In genomic region chr16:90298426-90299300, GRCm38 (mm10) we compare ENCODE assay signal across 11 mouse cellular contexts. TPM values are rescaled to one million over a fixed set of nuclear protein-coding genes. Genes with fewer than 3 reads are reported as not detected.
DNase-seq lines count a peak whose midpoint lies in the region; ATAC-seq and TF ChIP-seq lines count a peak whose summit lies in the region.
"Had no signal": no experiment of that assay in that cellular context is flagged by ENCODE, and none has a peak within 500 bp of the region (broad histone marks: within the 10 kb centered on the region; RNA-seq: fewer than 3 reads in every experiment).

No protein-coding gene starts in this region.

- DNase-seq in embryonic facial prominence, embryonic 11.5 days (ENCODE audit: low spot score) = peak; percentile 22
- DNase-seq in embryonic facial prominence, embryonic 10.5 days (ENCODE audit: low spot score) = no peak
- no peak for DNase-seq in lung, embryonic 14.5 days
- DNase-seq in lung, postnatal 25 days (ENCODE audit: low spot score) = no peak
- DNase-seq in hindbrain, embryonic 14.5 days (ENCODE audit: low spot score) = no peak
- no peak for DNase-seq in urinary bladder, adult 18-20 months (ENCODE audit: low spot score in 2 of 2)
- DNase-seq in yolk sac, embryonic 10.5 days (ENCODE audit: low spot score) = no peak
- DNase-seq: cerebellum, adult 11-12 months; kidney, postnatal 25 days; liver had no signal

- ATAC-seq in embryonic facial prominence, embryonic 11.5 days (replicated peaks; ENCODE audit: insufficient number of reproducible peaks, low FRiP score, low TSS enrichment, low read depth) = no peak
- ATAC-seq in lung, embryonic 14.5 days (ENCODE audit: insufficient read depth) = no peak
- ATAC-seq in hindbrain, embryonic 14.5 days (ENCODE audit: low FRiP score) = peak; percentile 24; the same call in 1 of the 2 replicates
- peak; percentile 66 for ATAC-seq in neural tube, embryonic 13.5 days (ENCODE audit: low read depth)

- H3K27ac ChIP-seq in embryonic facial prominence, embryonic 11.5 days (replicated peaks; ENCODE audit: low read depth, low read length) = no peak overlapping the region
- H3K27ac ChIP-seq in embryonic facial prominence, embryonic 10.5 days (replicated peaks) = no peak overlapping the region
- no peak overlapping the region for H3K27ac ChIP-seq in lung, embryonic 14.5 days (ENCODE audit: low read depth)
- H3K27ac ChIP-seq in hindbrain, embryonic 14.5 days = no peak overlapping the region; the same call in 1 of the 2 replicates
- no peak overlapping the region; the same call in 1 of the 2 replicates for H3K27ac ChIP-seq in neural tube, embryonic 13.5 days (replicated peaks)

- H3K4me2 ChIP-seq in embryonic facial prominence, embryonic 11.5 days (ENCODE audit: low read depth, low read length) = no peak overlapping the region
- H3K4me2 ChIP-seq in lung, embryonic 14.5 days = peak overlapping the region; percentile 31
- peak overlapping the region; percentile 39 for H3K4me2 ChIP-seq in hindbrain, embryonic 14.5 days (replicated peaks)
- peak overlapping the region; percentile 36 for H3K4me2 ChIP-seq in neural tube, embryonic 13.5 days

- no peak overlapping the region for H3K9ac ChIP-seq in embryonic facial prominence, embryonic 11.5 days (replicated peaks; ENCODE audit: low read length)
- H3K9ac ChIP-seq in lung, embryonic 14.5 days = no peak overlapping the region
- H3K9ac ChIP-seq in hindbrain, embryonic 14.5 days = no peak overlapping the region
- H3K9ac ChIP-seq in neural tube, embryonic 13.5 days = no peak overlapping the region

- H3K27me3 ChIP-seq in embryonic facial prominence, embryonic 11.5 days (ENCODE audit: control insufficient read depth, insufficient read depth, low read length) = no peaks in the 10 kb centered on the region
- peaks cover 15% of the 10 kb centered on the region for H3K27me3 ChIP-seq in embryonic facial prominence, embryonic 10.5 days (replicated peaks; ENCODE audit: low read depth, poor library complexity, severe bottlenecking)
- peaks cover 9% of the 10 kb centered on the region for H3K27me3 ChIP-seq in lung, embryonic 14.5 days (ENCODE audit: insufficient read depth, low read length)
- H3K27me3 ChIP-seq in hindbrain, embryonic 14.5 days (ENCODE audit: control insufficient read depth, insufficient read depth, low read length) = 0 out of 2 replicates have a peak, but pooled peaks cover 6% of the 10 kb centered on the region
- no peaks in the 10 kb centered on the region for H3K27me3 ChIP-seq in neural tube, embryonic 13.5 days

- 13% methylated on average over 21 of the region's 21 CpGs for WGBS in embryonic facial prominence, embryonic 11.5 days
- 14% methylated on average over 21 of the region's 21 CpGs for WGBS in embryonic facial prominence, embryonic 10.5 days
- 11% methylated on average over 21 of the region's 21 CpGs for WGBS in lung, embryonic 14.5 days
- WGBS in hindbrain, embryonic 14.5 days = 11% methylated on average over 21 of the region's 21 CpGs
- WGBS in neural tube, embryonic 13.5 days = 12% methylated on average over 21 of the region's 21 CpGs

- H3K4me1 ChIP-seq in embryonic facial prominence, embryonic 11.5 days (ENCODE audit: control insufficient read depth, insufficient read depth, low read length) = no peaks in the 10 kb centered on the region
- peaks cover 22% of the 10 kb centered on the region for H3K4me1 ChIP-seq in embryonic facial prominence, embryonic 10.5 days
- H3K4me1 ChIP-seq in lung, embryonic 14.5 days (ENCODE audit: insufficient read depth) = no peaks in the 10 kb centered on the region
- peaks cover 12% of the 10 kb centered on the region for H3K4me1 ChIP-seq in hindbrain, embryonic 14.5 days (replicated peaks; ENCODE audit: control insufficient read depth, insufficient read depth, low read length)
- H3K4me1 ChIP-seq in neural tube, embryonic 13.5 days (replicated peaks) = peaks cover 19% of the 10 kb centered on the region

- no peaks in the 10 kb centered on the region for H3K9me3 ChIP-seq in embryonic facial prominence, embryonic 11.5 days (replicated peaks; ENCODE audit: control insufficient read depth, low read length)
- no peaks in the 10 kb centered on the region for H3K9me3 ChIP-seq in embryonic facial prominence, embryonic 10.5 days
- no peaks in the 10 kb centered on the region for H3K9me3 ChIP-seq in lung, embryonic 14.5 days (ENCODE audit: low read depth, low read length)
- H3K9me3 ChIP-seq in hindbrain, embryonic 14.5 days (ENCODE audit: control insufficient read depth, low read length) = no peaks in the 10 kb centered on the region
- H3K9me3 ChIP-seq in neural tube, embryonic 13.5 days = no peaks in the 10 kb centered on the region; the same call in 1 of the 2 replicates

- TF ChIP-seq CTCF in lung, embryonic 14.5 days (IDR thresholded peaks at IDR 0.05; ENCODE audit: low read depth) = no peak

- H3K4me3 ChIP-seq in embryonic facial prominence, embryonic 11.5 days (ENCODE audit: low read depth, low read length) = no peak overlapping the region
- no peak overlapping the region for H3K4me3 ChIP-seq in embryonic facial prominence, embryonic 10.5 days
- no peak overlapping the region for H3K4me3 ChIP-seq in lung, embryonic 14.5 days (ENCODE audit: low read depth, low read length)
- 0 out of 2 replicates have a peak overlapping the region, but pooled peaks have one; percentile 1 for H3K4me3 ChIP-seq in hindbrain, embryonic 14.5 days (replicated peaks; ENCODE audit: low read length)
- H3K4me3 ChIP-seq in neural tube, embryonic 13.5 days = no peak overlapping the region

- H3K36me3 ChIP-seq in embryonic facial prominence, embryonic 11.5 days (replicated peaks; ENCODE audit: control insufficient read depth, insufficient read depth, low read depth, low read length) = no peaks in the 10 kb centered on the region
- H3K36me3 ChIP-seq in embryonic facial prominence, embryonic 10.5 days (replicated peaks) = no peaks in the 10 kb centered on the region
- no peaks in the 10 kb centered on the region for H3K36me3 ChIP-seq in lung, embryonic 14.5 days (ENCODE audit: insufficient read depth)
- no peaks in the 10 kb centered on the region for H3K36me3 ChIP-seq in hindbrain, embryonic 14.5 days (replicated peaks; ENCODE audit: control insufficient read depth, insufficient read depth)
- no peaks in the 10 kb centered on the region for H3K36me3 ChIP-seq in neural tube, embryonic 13.5 days

RNA-seq across cellular contexts. Expression of gene Scaf4, which starts 14.4 kb away (rescaled TPM):
- polyA plus RNA-seq in embryonic facial prominence, embryonic 11.5 days (2014; fragmentation: Nextera tagmentation; extraction: Ambion mirVana) = 24.0 and 24.5 TPM in 2 replicates
- polyA plus RNA-seq in embryonic facial prominence, embryonic 10.5 days (2016; fragmentation: Nextera tagmentation; extraction: Ambion mirVana) = 34.6 and 36.1 TPM in 2 replicates
- 36.0 and 42.8 TPM in 2 replicates for polyA plus RNA-seq in lung, embryonic 14.5 days (2014; fragmentation: Nextera tagmentation; extraction: Ambion mirVana)
- 24.4 and 26.2 TPM in 2 replicates for polyA plus RNA-seq in hindbrain, embryonic 14.5 days (2014; fragmentation: Nextera tagmentation; extraction: Ambion mirVana)
- 26.4 and 30.3 TPM in 2 replicates for polyA plus RNA-seq in neural tube, embryonic 13.5 days (2015; fragmentation: Nextera tagmentation; extraction: Ambion mirVana)

Comparison
In these comparisons a context has a peak if more than half of its experiments do, and no peak if none do; other contexts are left out.
1. ATAC-seq: peak in hindbrain, embryonic 14.5 days (single experiment) and neural tube, embryonic 13.5 days (single experiment); none in embryonic facial prominence, embryonic 11.5 days (single experiment) and lung, embryonic 14.5 days (single experiment).